Mouse (Mus musculus) gastrocnemius, postnatal 10 days (tissue): Measurements from ENCODE around the gene Ctu1. TPM values are rescaled to one million over a fixed set of nuclear protein-coding genes. Genes with fewer than 3 reads are reported as not detected.
"Not testable (repeated sequence)": the region's sequence is repeated elsewhere in the genome, so short reads cannot be mapped to it uniquely, and the experiment has no call there.

Experiments
- DNase-seq: peaks from one replicate; pipeline ENCODE4 v3.0.0; 2021; ENCODE audit warnings: mixed read lengths
- long read RNA-seq, 2 experiments: library from polyadenylated mRNA; stranded (forward); transcript quantifications; one replicate each; pipeline ENCODE4 v2.0.0; 2021
- total RNA-seq, 2 experiments: library from RNA; stranded (reverse); gene quantifications; 2 replicates each; pipeline ENCODE4 v1.2.3; 2021

The Ctu1 gene
- 1 to 10 TPM; 3.2 to 3.8 TPM for total RNA-seq
- long read RNA-seq, experiment 1, partial matches to known transcripts: 0 of 3 reads
- long read RNA-seq, experiment 1, other reads (novel, unspliced or antisense): 1 of 3 reads
- long read RNA-seq, experiment 2, transcript Ctu1-201 (3 exons, 2,475 nt): major isoform, 8 of 10 reads
- long read RNA-seq, experiment 2, partial matches to known transcripts: 0 of 10 reads
- long read RNA-seq, experiment 2, other reads (novel, unspliced or antisense): 2 of 10 reads

GRCm38 (mm10) chr7:43671809-43672580 lies at the start of gene Ctu1:
Gene Ctu1, plus strand, starts transcription at chr7:43672016.
- peak; percentile 87 for DNase-seq

- DNase-seq: no peak
Observed at GRCm38 (mm10) chr7:43622927-43623326, 48.9 kb upstream of the Ctu1 start.

- DNase-seq: no peak
Observed at GRCm38 (mm10) chr7:43623819-43624218, 48.0 kb upstream of the Ctu1 start.

- no peak for DNase-seq
Observed at GRCm38 (mm10) chr7:43625065-43625464, 46.8 kb upstream of the Ctu1 start.

GRCm38 (mm10) chr7:43625794-43626422 lies 45.9 kb upstream of the Ctu1 start:
- DNase-seq: no peak

GRCm38 (mm10) chr7:43633940-43634339 lies 37.9 kb upstream of the Ctu1 start:
- no peak for DNase-seq

- no peak for DNase-seq
Observed at GRCm38 (mm10) chr7:43634500-43634899, 37.3 kb upstream of the Ctu1 start, which contains the start of gene Ceacam18. Gene Ceacam18, plus strand, starts transcription at chr7:43634707.

- no peak for DNase-seq
Observed at GRCm38 (mm10) chr7:43636194-43636593, 35.6 kb upstream of the Ctu1 start.

GRCm38 (mm10) chr7:43637118-43637517 lies 34.7 kb upstream of the Ctu1 start:
- DNase-seq: no peak

GRCm38 (mm10) chr7:43642587-43642986 lies 29.2 kb upstream of the Ctu1 start:
- DNase-seq: no peak

- DNase-seq: no peak
Observed at GRCm38 (mm10) chr7:43643046-43643652, 28.7 kb upstream of the Ctu1 start.

GRCm38 (mm10) chr7:43652683-43653082 lies 19.1 kb upstream of the Ctu1 start:
- DNase-seq: no peak

- DNase-seq: no peak
Observed at GRCm38 (mm10) chr7:43654519-43654918, 17.3 kb upstream of the Ctu1 start.

GRCm38 (mm10) chr7:43656232-43656631 lies 15.6 kb upstream of the Ctu1 start:
- no peak for DNase-seq

GRCm38 (mm10) chr7:43660002-43660401 lies 11.8 kb upstream of the Ctu1 start, which contains the start of gene Siglece:
Gene Siglece, minus strand, starts transcription at chr7:43660161.
- DNase-seq: no peak

GRCm38 (mm10) chr7:43662804-43663203 lies 9.0 kb upstream of the Ctu1 start:
- no peak for DNase-seq

GRCm38 (mm10) chr7:43667221-43667620 lies 4.6 kb upstream of the Ctu1 start:
- DNase-seq: not testable (repeated sequence)

- DNase-seq: no peak
Observed at GRCm38 (mm10) chr7:43668582-43668981, 3.2 kb upstream of the Ctu1 start.

GRCm38 (mm10) chr7:43671064-43671808 lies 580 bp upstream of the Ctu1 start:
- no peak for DNase-seq

- DNase-seq: no peak
Observed at GRCm38 (mm10) chr7:43672581-43673260, 905 bp downstream of the Ctu1 start.

GRCm38 (mm10) chr7:43675091-43675490 lies 3.3 kb downstream of the Ctu1 start:
- DNase-seq: no peak
